Mouse (Mus musculus): ENCODE results near the gene Tmem179.

The Tmem179 gene

GRCm38 (mm10) chr12:112538356-112538755 is 21.8 kb upstream of the Tmem179 start:
- DNase-seq (ENCODE audit: low read depth, low spot score) = peak; percentile 56

GRCm38 (mm10) chr12:112537233-112537632 is 20.7 kb upstream of the Tmem179 start:
- no peak for DNase-seq (ENCODE audit: low read depth, low spot score)

GRCm38 (mm10) chr12:112533758-112534157 is 17.2 kb upstream of the Tmem179 start:
- no peak for DNase-seq (ENCODE audit: low read depth, low spot score)

- DNase-seq (ENCODE audit: low read depth, low spot score) = no peak
Measured at GRCm38 (mm10) chr12:112518105-112518504, 1.6 kb upstream of the Tmem179 start.

GRCm38 (mm10) chr12:112514897-112515296 is 1.6 kb downstream of the Tmem179 start:
- DNase-seq (ENCODE audit: low read depth, low spot score) = no peak

- DNase-seq (ENCODE audit: low read depth, low spot score) = peak; percentile 84
Measured at GRCm38 (mm10) chr12:112510733-112511372, 5.7 kb downstream of the Tmem179 start.

- no peak for DNase-seq (ENCODE audit: low read depth, low spot score)
Measured at GRCm38 (mm10) chr12:112510365-112510732, 6.2 kb downstream of the Tmem179 start.

- DNase-seq (ENCODE audit: low read depth, low spot score) = no peak
Measured at GRCm38 (mm10) chr12:112507984-112508383, 8.6 kb downstream of the Tmem179 start.

- no peak for DNase-seq (ENCODE audit: low read depth, low spot score)
Measured at GRCm38 (mm10) chr12:112507264-112507663, 9.3 kb downstream of the Tmem179 start.

- no peak for DNase-seq (ENCODE audit: low read depth, low spot score)
Measured at GRCm38 (mm10) chr12:112506267-112506666, 10.3 kb downstream of the Tmem179 start.

- DNase-seq (ENCODE audit: low read depth, low spot score) = peak; percentile 83
Measured at GRCm38 (mm10) chr12:112503003-112503771, 13.4 kb downstream of the Tmem179 start.

- DNase-seq (ENCODE audit: low read depth, low spot score) = peak; percentile 31
Measured at GRCm38 (mm10) chr12:112498683-112499082, 17.9 kb downstream of the Tmem179 start.

- DNase-seq (ENCODE audit: low read depth, low spot score) = no peak
Measured at GRCm38 (mm10) chr12:112497731-112498130, 18.8 kb downstream of the Tmem179 start.

GRCm38 (mm10) chr12:112496136-112496535 is 20.4 kb downstream of the Tmem179 start:
- DNase-seq (ENCODE audit: low read depth, low spot score) = no peak

GRCm38 (mm10) chr12:112490444-112490939 is 26.1 kb downstream of the Tmem179 start:
- peak; percentile 26 for DNase-seq (ENCODE audit: low read depth, low spot score)

- no peak for DNase-seq (ENCODE audit: low read depth, low spot score)
Measured at GRCm38 (mm10) chr12:112489535-112489934, 27.0 kb downstream of the Tmem179 start.

- DNase-seq (ENCODE audit: low read depth, low spot score) = no peak
Measured at GRCm38 (mm10) chr12:112489134-112489533, 27.4 kb downstream of the Tmem179 start, which contains the start of gene A530016L24Rik. A530016L24Rik (plus strand) TSS chr12:112489448.

GRCm38 (mm10) chr12:112473777-112474176 is 42.8 kb downstream of the Tmem179 start:
- peak; percentile 69 for DNase-seq (ENCODE audit: low read depth, low spot score)

GRCm38 (mm10) chr12:112470216-112470615 is 46.3 kb downstream of the Tmem179 start:
- DNase-seq (ENCODE audit: low read depth, low spot score) = no peak

GRCm38 (mm10) chr12:112469393-112469792 is 47.2 kb downstream of the Tmem179 start:
- no peak for DNase-seq (ENCODE audit: low read depth, low spot score)

- DNase-seq (ENCODE audit: low read depth, low spot score) = no peak
Measured at GRCm38 (mm10) chr12:112467387-112467786, 49.2 kb downstream of the Tmem179 start.

- DNase-seq (ENCODE audit: low read depth, low spot score) = no peak
Measured at GRCm38 (mm10) chr12:112465928-112466327, 50.6 kb downstream of the Tmem179 start.

- no peak for DNase-seq (ENCODE audit: low read depth, low spot score)
Measured at GRCm38 (mm10) chr12:112464516-112464915, 52.0 kb downstream of the Tmem179 start.
